Mouse (Mus musculus) thymus, adult 2 months (tissue): Measurements from ENCODE around the gene Dlg1.

ENCODE experiments used
- CTCF ChIP-seq: fragments of 200-500 bp; IDR thresholded peaks from 2 replicates; pipeline ENCODE4 v1.5.1; 2012; ENCODE audit warnings: mild to moderate bottlenecking, control low read depth, low read length, moderate library complexity, borderline replicate concordance; ENCODE audit not compliant: control insufficient read depth, poor library complexity, insufficient read depth; ENCODE audit errors: extremely low read depth
- POLR2A ChIP-seq: fragments of 200-500 bp; IDR thresholded peaks from 2 replicates; pipeline ENCODE4 v1.6.1; 2012; ENCODE audit warnings: mild to moderate bottlenecking, low read length, control low read depth, moderate library complexity; ENCODE audit not compliant: control insufficient read depth, poor library complexity, insufficient read depth; ENCODE audit errors: extremely low read depth

DNA sequence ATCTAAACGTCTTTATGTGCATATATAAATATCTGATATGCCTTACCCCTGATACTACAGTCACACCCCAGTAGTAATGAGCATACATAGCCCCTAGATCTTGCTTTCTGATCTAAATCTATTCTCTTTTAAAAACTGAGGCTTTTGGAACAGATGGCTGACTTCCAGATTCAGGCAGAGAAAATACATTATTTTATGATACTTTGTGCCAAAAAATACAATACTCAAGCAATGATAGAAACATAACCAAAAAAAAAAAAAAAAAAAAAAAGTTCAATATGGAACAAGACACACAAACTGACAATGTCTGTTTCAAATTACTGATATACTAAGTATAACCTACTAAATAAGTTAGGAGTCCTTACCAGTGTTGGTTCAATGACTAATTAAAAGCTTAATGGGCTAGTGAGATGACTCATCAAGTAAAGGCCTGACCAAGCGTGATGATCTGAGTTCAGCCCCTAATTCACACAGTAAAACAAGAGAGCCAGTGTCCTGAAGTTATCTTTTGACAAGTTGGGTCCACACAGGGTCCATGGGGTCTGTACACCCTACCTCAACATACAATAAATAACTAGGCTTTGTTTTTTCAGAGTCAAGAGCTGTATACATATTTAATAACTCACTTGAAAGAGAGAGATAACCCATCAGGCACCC, 171.5 kb downstream of the Dlg1 start:
- TF ChIP-seq CTCF (no peak), POLR2A (no peak)
